Mouse (Mus musculus) liver, postnatal 0 days (tissue): ENCODE measurements at regions not wholly inside any gene's neighbourhood (a gene's known extent, or its start where the extent isn't known, plus 50 kb on each side); places are given as distances from the start of the nearest gene placed in this dataset.

ENCODE experiments used
- CTCF ChIP-seq: sonication (generic); IDR thresholded peaks from 2 replicates; pipeline ENCODE4 v1.5.1; 2016; ENCODE audit warnings: antibody characterized with exemption, low read depth
- EP300 ChIP-seq: IDR thresholded peaks from 2 replicates; pipeline ENCODE4 v1.6.1; 2016; ENCODE audit warnings: antibody characterized with exemption, low read depth, mild to moderate bottlenecking

DNA sequence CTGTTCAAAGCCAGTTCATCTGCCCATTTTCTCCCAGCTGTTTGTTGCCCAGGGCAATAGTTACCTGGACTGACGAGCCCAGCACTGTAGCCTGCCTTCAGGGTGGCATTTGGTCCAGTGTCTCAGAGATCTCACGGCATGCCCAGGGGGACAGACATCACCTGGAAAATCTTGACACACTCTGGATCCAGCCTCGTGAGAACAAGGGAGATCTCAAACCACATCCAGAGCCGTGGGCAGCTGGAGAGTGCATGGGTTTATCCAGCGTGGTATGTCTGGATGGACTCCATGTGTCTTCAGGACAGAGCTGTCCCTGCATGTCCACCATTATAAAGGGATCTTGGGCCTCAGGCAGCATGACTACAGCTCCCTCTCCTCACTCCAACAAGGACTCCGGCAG lies 116.6 kb upstream of the Zdhhc25 start:
- TF ChIP-seq CTCF (no peak), EP300 (no peak)
